Comparison of ENCODE assay signal across 9 mouse cellular contexts in the genomic region with DNA sequence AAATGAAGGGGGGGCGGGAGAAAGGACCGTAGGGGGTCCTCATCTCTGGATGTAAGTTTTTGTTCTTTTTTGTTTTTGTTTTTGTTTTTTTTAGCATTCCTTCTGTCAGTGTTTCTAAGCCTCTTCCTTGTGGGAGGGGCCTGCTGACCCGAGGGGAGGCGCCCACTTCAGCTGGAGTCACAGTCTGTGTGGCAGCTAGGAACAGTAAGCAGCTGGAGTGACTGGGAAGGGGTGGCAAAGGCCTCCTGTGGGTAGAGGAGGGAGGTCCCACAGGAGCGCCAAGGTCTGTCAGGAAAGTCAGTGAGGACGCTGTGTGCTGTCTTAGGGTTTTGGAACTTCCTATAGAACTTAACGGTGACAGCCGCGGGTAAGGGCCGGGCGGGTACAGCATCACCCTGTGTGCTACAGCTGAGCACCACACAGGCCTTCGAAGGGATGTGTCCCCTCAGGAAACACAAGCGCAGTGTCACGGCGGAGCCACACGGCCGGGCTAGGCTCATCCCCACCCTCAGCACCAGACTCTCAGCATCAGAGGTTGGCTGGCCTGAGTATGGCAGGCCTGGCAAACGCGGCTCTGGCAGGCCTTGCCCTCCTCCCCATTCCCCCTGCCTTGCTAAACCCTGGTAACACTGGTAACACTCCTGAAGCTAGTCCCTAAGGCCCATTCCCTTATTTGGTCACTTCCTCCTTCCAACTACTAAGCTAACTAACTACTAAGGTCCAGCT. TPM values are rescaled to one million over a fixed set of nuclear protein-coding genes. Genes with fewer than 3 reads are reported as not detected.
DNase-seq lines count a peak whose midpoint lies in the region; ATAC-seq lines count a peak whose summit lies in the region.
"Had no signal": no experiment of that assay in that cellular context is flagged by ENCODE, and none has a peak within 500 bp of the region (broad histone marks: within the 10 kb centered on the region; RNA-seq: fewer than 3 reads in every experiment).

No protein-coding gene starts in this region.

- no peak for DNase-seq in heart, adult 11 months
- no peak for DNase-seq in testis, postnatal 10 days (ENCODE audit: low spot score)
- DNase-seq in cerebellum, adult 11 months, result no peak

- no peaks in the 10 kb centered on the region; the same call in 1 of the 2 replicates for H3K36me3 ChIP-seq in heart, embryonic 14.5 days (ENCODE audit: control insufficient read depth, insufficient read depth, low read length)
- no peaks in the 10 kb centered on the region for H3K36me3 ChIP-seq in neural tube, embryonic 12.5 days
- H3K36me3 ChIP-seq in neural tube, embryonic 15.5 days, result no peaks in the 10 kb centered on the region
- H3K36me3 ChIP-seq in hindbrain, embryonic 15.5 days, result 0 out of 2 replicates have a peak, but pooled peaks cover 2% of the 10 kb centered on the region
- no peaks in the 10 kb centered on the region for H3K36me3 ChIP-seq in stomach, embryonic 14.5 days (ENCODE audit: control insufficient read depth, insufficient read depth, low read length)

- peaks cover 31 to 54% of the 10 kb centered on the region in 2 experiments for H3K4me1 ChIP-seq in heart, embryonic 14.5 days (ENCODE audit: control insufficient read depth in 2 of 2, insufficient read depth in 2 of 2, low read length in 2 of 2)
- H3K4me1 ChIP-seq in neural tube, embryonic 12.5 days, result peaks cover 18% of the 10 kb centered on the region
- peaks cover 34% of the 10 kb centered on the region for H3K4me1 ChIP-seq in neural tube, embryonic 15.5 days
- peaks cover 14% of the 10 kb centered on the region for H3K4me1 ChIP-seq in hindbrain, embryonic 15.5 days (replicated peaks)
- H3K4me1 ChIP-seq in stomach, embryonic 14.5 days (ENCODE audit: control insufficient read depth, insufficient read depth, low read length), result 0 out of 2 replicates have a peak, but pooled peaks cover 8% of the 10 kb centered on the region

- H3K4me3 ChIP-seq in heart, embryonic 14.5 days (ENCODE audit: control insufficient read depth in 1 of 2, insufficient read depth in 1 of 2, low read depth in 1 of 2, low read length in 2 of 2), result no peak overlapping the region
- no peak overlapping the region for H3K4me3 ChIP-seq in neural tube, embryonic 12.5 days
- H3K4me3 ChIP-seq in neural tube, embryonic 15.5 days (replicated peaks), result no peak overlapping the region
- no peak overlapping the region for H3K4me3 ChIP-seq in hindbrain, embryonic 15.5 days
- H3K4me3 ChIP-seq in stomach, embryonic 14.5 days (ENCODE audit: low read depth, low read length), result no peak overlapping the region

- H3K9me3 ChIP-seq in heart, embryonic 14.5 days (ENCODE audit: control insufficient read depth, low read length), result no peaks in the 10 kb centered on the region
- H3K9me3 ChIP-seq in neural tube, embryonic 12.5 days, result no peaks in the 10 kb centered on the region
- no peaks in the 10 kb centered on the region for H3K9me3 ChIP-seq in neural tube, embryonic 15.5 days (replicated peaks)
- no peaks in the 10 kb centered on the region for H3K9me3 ChIP-seq in hindbrain, embryonic 15.5 days
- no peaks in the 10 kb centered on the region for H3K9me3 ChIP-seq in stomach, embryonic 14.5 days (ENCODE audit: control insufficient read depth, low read depth, low read length)

- ATAC-seq in heart, embryonic 14.5 days (ENCODE audit: insufficient number of reproducible peaks, insufficient read depth, low FRiP score, low read depth), result no peak
- peak; percentile 7; the same call in 1 of the 2 replicates for ATAC-seq in neural tube, embryonic 12.5 days (ENCODE audit: low FRiP score, low read depth)
- ATAC-seq in neural tube, embryonic 15.5 days (ENCODE audit: low FRiP score), result no peak
- 0 out of 2 replicates have a peak, but pooled peaks have one; percentile 49 for ATAC-seq in hindbrain, embryonic 15.5 days (ENCODE audit: low FRiP score, low read depth)
- ATAC-seq in stomach, embryonic 14.5 days (ENCODE audit: insufficient number of reproducible peaks, insufficient read depth, low FRiP score, low read depth), result no peak
- ATAC-seq: inflammation-experienced regulatory T-cells, adult 6 months had no signal

- peak overlapping the region; percentile 58 for H3K9ac ChIP-seq in heart, embryonic 14.5 days (ENCODE audit: low read length)
- H3K9ac ChIP-seq in neural tube, embryonic 12.5 days, result no peak overlapping the region
- H3K9ac ChIP-seq in neural tube, embryonic 15.5 days (replicated peaks), result no peak overlapping the region
- no peak overlapping the region for H3K9ac ChIP-seq in hindbrain, embryonic 15.5 days
- H3K9ac ChIP-seq in stomach, embryonic 14.5 days (replicated peaks; ENCODE audit: low read depth, low read length), result no peak overlapping the region

- peak overlapping the region in 1 of 2 experiments; percentile 79; a peak in 3 of 4 replicates for H3K27ac ChIP-seq in heart, embryonic 14.5 days (replicated peaks in 1 of 2; ENCODE audit: control insufficient read depth in 1 of 2, insufficient read depth in 1 of 2, low read depth in 2 of 2, low read length in 2 of 2)
- no peak overlapping the region for H3K27ac ChIP-seq in neural tube, embryonic 12.5 days
- no peak overlapping the region for H3K27ac ChIP-seq in neural tube, embryonic 15.5 days (replicated peaks)
- H3K27ac ChIP-seq in hindbrain, embryonic 15.5 days (replicated peaks), result no peak overlapping the region
- peak overlapping the region; percentile 27; the same call in 1 of the 2 replicates for H3K27ac ChIP-seq in stomach, embryonic 14.5 days (ENCODE audit: low read length)

- WGBS in heart, embryonic 14.5 days, result 64% methylated on average over 19 of the region's 19 CpGs
- WGBS in neural tube, embryonic 12.5 days, result 78% methylated on average over 19 of the region's 19 CpGs
- 75% methylated on average over 19 of the region's 19 CpGs for WGBS in neural tube, embryonic 15.5 days
- 71% methylated on average over 19 of the region's 19 CpGs for WGBS in hindbrain, embryonic 15.5 days
- WGBS in stomach, embryonic 14.5 days, result 82% methylated on average over 19 of the region's 19 CpGs

- H3K27me3 ChIP-seq in heart, embryonic 14.5 days (ENCODE audit: control insufficient read depth, insufficient read depth, low read length), result no peaks in the 10 kb centered on the region
- H3K27me3 ChIP-seq in neural tube, embryonic 12.5 days (replicated peaks), result no peaks in the 10 kb centered on the region
- no peaks in the 10 kb centered on the region for H3K27me3 ChIP-seq in neural tube, embryonic 15.5 days (replicated peaks)
- no peaks in the 10 kb centered on the region for H3K27me3 ChIP-seq in hindbrain, embryonic 15.5 days
- H3K27me3 ChIP-seq in stomach, embryonic 14.5 days (ENCODE audit: control insufficient read depth, insufficient read depth, low read length), result no peaks in the 10 kb centered on the region

- H3K4me2 ChIP-seq in heart, embryonic 14.5 days (ENCODE audit: low read length), result peak overlapping the region; percentile 6; the same call in 1 of the 2 replicates
- no peak overlapping the region for H3K4me2 ChIP-seq in neural tube, embryonic 12.5 days (replicated peaks)
- no peak overlapping the region for H3K4me2 ChIP-seq in neural tube, embryonic 15.5 days
- H3K4me2 ChIP-seq in hindbrain, embryonic 15.5 days, result no peak overlapping the region
- H3K4me2 ChIP-seq in stomach, embryonic 14.5 days (replicated peaks; ENCODE audit: low read depth, low read length), result no peak overlapping the region

RNA-seq across cellular contexts. Expression of gene Kcne1, which starts 52.9 kb away (rescaled TPM):
- 192 and 199 TPM in 2 replicates for polyA plus RNA-seq in heart, embryonic 14.5 days (2014; fragmentation: Nextera tagmentation; extraction: Ambion mirVana)
- not detected in 2 replicates for polyA plus RNA-seq in neural tube, embryonic 12.5 days (2016; fragmentation: Nextera tagmentation; extraction: Ambion mirVana)
- 0.05 and 0.09 TPM in 2 replicates for polyA plus RNA-seq in neural tube, embryonic 15.5 days (2015; fragmentation: Nextera tagmentation; extraction: Ambion mirVana)
- 0.27 TPM in 1 of 2 replicates, not detected in the other for polyA plus RNA-seq in hindbrain, embryonic 15.5 days (2015; fragmentation: Nextera tagmentation; extraction: Ambion mirVana)
- polyA plus RNA-seq in stomach, embryonic 14.5 days (2014; fragmentation: Nextera tagmentation; extraction: Ambion mirVana), result 0.07 and 0.77 TPM in 2 replicates
- polyA plus RNA-seq: inflammation-experienced regulatory T-cells, adult 6 months had no signal

RNA-seq across cellular contexts. Expression of gene Rcan1, which starts 58.5 kb away (rescaled TPM):
- polyA plus RNA-seq in heart, embryonic 14.5 days (2014; fragmentation: Nextera tagmentation; extraction: Ambion mirVana), result 105 TPM in 2 replicates
- 47.1 and 48.6 TPM in 2 replicates for polyA plus RNA-seq in neural tube, embryonic 12.5 days (2016; fragmentation: Nextera tagmentation; extraction: Ambion mirVana)
- 67.1 and 79.4 TPM in 2 replicates for polyA plus RNA-seq in neural tube, embryonic 15.5 days (2015; fragmentation: Nextera tagmentation; extraction: Ambion mirVana)
- polyA plus RNA-seq in hindbrain, embryonic 15.5 days (2015; fragmentation: Nextera tagmentation; extraction: Ambion mirVana), result 73.3 and 79.7 TPM in 2 replicates
- polyA plus RNA-seq in stomach, embryonic 14.5 days (2014; fragmentation: Nextera tagmentation; extraction: Ambion mirVana), result 21.2 and 22.8 TPM in 2 replicates

Comparison
In these comparisons a context has a peak if more than half of its experiments do, and no peak if none do; other contexts are left out.
1. ATAC-seq: peak in neural tube, embryonic 12.5 days (single experiment) and hindbrain, embryonic 15.5 days (single experiment); none in heart, embryonic 14.5 days (single experiment), neural tube, embryonic 15.5 days (single experiment) and stomach, embryonic 14.5 days (single experiment).
2. RNA of gene Kcne1, which starts 52.9 kb away (polyA plus RNA-seq): 192 to 199 TPM in heart, embryonic 14.5 days; 0.27 TPM in hindbrain, embryonic 15.5 days, not detected in neural tube, embryonic 12.5 days, 0.05 to 0.09 TPM in neural tube, embryonic 15.5 days and 0.07 to 0.77 TPM in stomach, embryonic 14.5 days; every median in the first group is over 100 times any median in the second.